14 mouse cellular contexts compared by ENCODE assay signal in genomic region chr10:67695891-67696853, GRCm38 (mm10).
DNase-seq lines count a peak whose midpoint lies in the region; ATAC-seq lines count a peak whose summit lies in the region.
"Had no signal": no experiment of that assay in that cellular context is flagged by ENCODE, and none has a peak within 500 bp of the region (broad histone marks: within the 10 kb centered on the region; RNA-seq: fewer than 3 reads in every experiment).

No protein-coding gene starts in this region.

- H3K27me3 ChIP-seq in kidney, embryonic 14.5 days (ENCODE audit: control insufficient read depth, insufficient read depth, low read length): no peaks in the 10 kb centered on the region
- H3K27me3 ChIP-seq: CH12.LX; embryonic facial prominence, embryonic 15.5 days; midbrain, embryonic 13.5 days had no signal

- no peak overlapping the region for H3K4me3 ChIP-seq in kidney, embryonic 14.5 days (ENCODE audit: low read length)
- H3K4me3 ChIP-seq: embryonic facial prominence, embryonic 15.5 days; midbrain, embryonic 13.5 days had no signal

- no peak overlapping the region for H3K4me2 ChIP-seq in kidney, embryonic 14.5 days (replicated peaks; ENCODE audit: low read depth, low read length)
- H3K4me2 ChIP-seq: embryonic facial prominence, embryonic 15.5 days; midbrain, embryonic 13.5 days had no signal

- 0 out of 2 replicates have a peak, but pooled peaks have one; percentile 20 for ATAC-seq in kidney, embryonic 14.5 days (ENCODE audit: low FRiP score, low TSS enrichment)
- ATAC-seq in megakaryocyte, adult 5-6 weeks (ENCODE audit: poor library complexity, severe bottlenecking): peak; percentile 84
- ATAC-seq: inflammation-experienced regulatory T-cells, adult 6 months; midbrain, embryonic 13.5 days had no signal

- H3K9ac ChIP-seq in kidney, embryonic 14.5 days (ENCODE audit: low read depth, low read length): no peak overlapping the region
- H3K9ac ChIP-seq: embryonic facial prominence, embryonic 15.5 days; midbrain, embryonic 13.5 days had no signal

- peaks cover 9% of the 10 kb centered on the region; the same call in 1 of the 2 replicates for H3K4me1 ChIP-seq in kidney, embryonic 14.5 days (ENCODE audit: control insufficient read depth, insufficient read depth, low read length)
- H3K4me1 ChIP-seq: embryonic facial prominence, embryonic 15.5 days; midbrain, embryonic 13.5 days had no signal

- no peak overlapping the region for H3K27ac ChIP-seq in kidney, embryonic 14.5 days (ENCODE audit: low read depth, low read length)
- H3K27ac ChIP-seq: embryonic facial prominence, embryonic 15.5 days; midbrain, embryonic 13.5 days had no signal

- WGBS in kidney, embryonic 14.5 days: 34% methylated on average over 10 of the region's 10 CpGs

- no peak for DNase-seq in kidney, adult 18-20 months
- peak; percentile 32 for DNase-seq in CD4-positive, CD25-positive, alpha-beta regulatory T cell, adult 2 months (ENCODE audit: low read depth, low spot score)
- peak; percentile 53 for DNase-seq in fibroblast of lung, adult 2 months (ENCODE audit: low read depth)
- no peak for DNase-seq in thymus, postnatal 14 days
- no peak for DNase-seq in gastrocnemius, postnatal 36 days
- DNase-seq in right cerebral cortex, postnatal 14 days: no peak
- DNase-seq: cerebellum, postnatal 14 days; right cerebral cortex, postnatal 25 days had no signal

- intact Hi-C loops in gastrocnemius, postnatal 36 days (cut with DNase I): no loop called here

- H3K9me3 ChIP-seq in kidney, embryonic 14.5 days (ENCODE audit: control insufficient read depth, low read length): no peaks in the 10 kb centered on the region
- H3K9me3 ChIP-seq: embryonic facial prominence, embryonic 15.5 days; midbrain, embryonic 13.5 days had no signal

- no peaks in the 10 kb centered on the region for H3K36me3 ChIP-seq in kidney, embryonic 14.5 days (ENCODE audit: control insufficient read depth, insufficient read depth, low read length)
- H3K36me3 ChIP-seq: embryonic facial prominence, embryonic 15.5 days; midbrain, embryonic 13.5 days had no signal

Comparison
In these comparisons a context has a peak if more than half of its experiments do, and no peak if none do; other contexts are left out.
1. DNase-seq: peak in CD4-positive, CD25-positive, alpha-beta regulatory T cell, adult 2 months (single experiment) and fibroblast of lung, adult 2 months (single experiment); none in kidney, adult 18-20 months (single experiment), thymus, postnatal 14 days (single experiment), gastrocnemius, postnatal 36 days (0 of 2) and right cerebral cortex, postnatal 14 days (single experiment).